ENCODE assay signal across 16 mouse cellular contexts in the genomic region with DNA sequence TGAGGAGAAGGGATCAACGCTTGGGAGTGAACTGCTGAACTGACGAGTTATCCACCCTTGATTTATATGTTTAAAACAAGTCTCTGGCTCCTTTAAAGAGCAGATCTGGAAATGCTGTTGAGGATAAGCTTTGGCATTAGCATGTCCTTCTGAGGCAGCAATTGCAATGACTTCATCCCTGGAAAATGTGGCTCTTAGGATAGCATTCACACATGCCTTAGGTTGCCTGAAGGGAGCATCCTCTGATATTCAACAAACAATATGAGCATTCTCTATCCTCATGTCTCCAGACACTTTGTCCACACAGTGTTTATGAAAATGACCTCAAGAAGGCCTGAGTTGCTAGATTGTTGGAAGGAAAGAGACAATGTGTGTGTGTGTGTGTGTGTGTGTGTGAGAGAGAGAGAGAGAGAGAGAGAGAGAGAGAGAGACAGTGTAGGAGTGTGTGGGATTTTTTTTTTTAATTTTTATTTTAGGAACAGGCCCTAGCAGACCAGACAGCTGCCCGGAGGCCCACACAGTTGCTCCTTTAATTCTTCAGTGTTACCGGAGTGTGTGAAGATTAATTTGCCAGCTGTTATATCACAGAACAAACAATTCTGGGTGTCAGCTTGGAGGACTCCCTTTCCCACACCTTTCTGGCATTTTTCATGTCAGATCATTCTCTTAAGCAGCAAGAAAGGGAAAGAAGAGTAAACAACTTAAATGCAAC.
DNase-seq lines count a peak whose midpoint lies in the region; ATAC-seq and TF ChIP-seq lines count a peak whose summit lies in the region.
"Had no signal": no experiment of that assay in that cellular context is flagged by ENCODE, and none has a peak within 500 bp of the region (broad histone marks: within the 10 kb centered on the region; RNA-seq: fewer than 3 reads in every experiment).

No protein-coding gene starts in this region.

- H3K4me1 ChIP-seq in heart, embryonic 14.5 days (ENCODE audit: control insufficient read depth in 2 of 2, insufficient read depth in 2 of 2, low read length in 2 of 2) = no peaks in the 10 kb centered on the region
- no peaks in the 10 kb centered on the region for H3K4me1 ChIP-seq in heart, embryonic 10.5 days
- no peaks in the 10 kb centered on the region for H3K4me1 ChIP-seq in limb, embryonic 13.5 days
- no peaks in the 10 kb centered on the region for H3K4me1 ChIP-seq in limb, embryonic 10.5 days
- peaks cover 3% of the 10 kb centered on the region; the same call in 1 of the 2 replicates for H3K4me1 ChIP-seq in embryonic fibroblast, embryonic 13.5 days (ENCODE audit: control insufficient read depth, insufficient read depth, low read length)
- H3K4me1 ChIP-seq: hindbrain, embryonic 15.5 days; midbrain, embryonic 15.5 days had no signal

- ATAC-seq in heart, embryonic 14.5 days (ENCODE audit: insufficient number of reproducible peaks, insufficient read depth, low FRiP score, low read depth) = no peak
- ATAC-seq in limb, embryonic 13.5 days (ENCODE audit: low FRiP score, low read depth) = peak; percentile 40; the same call in 1 of the 2 replicates
- ATAC-seq: forebrain, embryonic 14.5 days; midbrain, embryonic 15.5 days had no signal

- no peaks in the 10 kb centered on the region for H3K9me3 ChIP-seq in heart, embryonic 14.5 days (ENCODE audit: control insufficient read depth, low read length)
- H3K9me3 ChIP-seq in heart, embryonic 10.5 days = no peaks in the 10 kb centered on the region
- H3K9me3 ChIP-seq in limb, embryonic 13.5 days = no peaks in the 10 kb centered on the region
- no peaks in the 10 kb centered on the region for H3K9me3 ChIP-seq in limb, embryonic 10.5 days (replicated peaks)
- H3K9me3 ChIP-seq: hindbrain, embryonic 15.5 days; midbrain, embryonic 15.5 days had no signal

- H3K4me3 ChIP-seq in heart, embryonic 14.5 days (ENCODE audit: control insufficient read depth in 1 of 2, insufficient read depth in 1 of 2, low read depth in 1 of 2, low read length in 2 of 2) = no peak overlapping the region
- H3K4me3 ChIP-seq in heart, embryonic 10.5 days = no peak overlapping the region
- no peak overlapping the region for H3K4me3 ChIP-seq in limb, embryonic 13.5 days
- no peak overlapping the region for H3K4me3 ChIP-seq in limb, embryonic 10.5 days
- no peak overlapping the region for H3K4me3 ChIP-seq in embryonic fibroblast, embryonic 13.5 days (ENCODE audit: insufficient read depth, low read length)
- H3K4me3 ChIP-seq: hindbrain, embryonic 15.5 days; midbrain, embryonic 15.5 days had no signal

- H3K27ac ChIP-seq in heart, embryonic 14.5 days (replicated peaks in 1 of 2; ENCODE audit: control insufficient read depth in 1 of 2, insufficient read depth in 1 of 2, low read depth in 2 of 2, low read length in 2 of 2) = peak overlapping the region; percentile 3 to 64; a peak in 3 of 4 replicates
- no peak overlapping the region for H3K27ac ChIP-seq in heart, embryonic 10.5 days
- no peak overlapping the region for H3K27ac ChIP-seq in limb, embryonic 13.5 days
- H3K27ac ChIP-seq in limb, embryonic 10.5 days = no peak overlapping the region
- H3K27ac ChIP-seq in embryonic fibroblast, embryonic 13.5 days (ENCODE audit: insufficient read depth, low read length) = peak overlapping the region; percentile 24; the same call in 1 of the 2 replicates
- H3K27ac ChIP-seq: hindbrain, embryonic 15.5 days; midbrain, embryonic 15.5 days had no signal

- H3K4me2 ChIP-seq in heart, embryonic 14.5 days (ENCODE audit: low read length) = no peak overlapping the region
- H3K4me2 ChIP-seq in limb, embryonic 13.5 days (replicated peaks) = no peak overlapping the region
- H3K4me2 ChIP-seq: hindbrain, embryonic 15.5 days; midbrain, embryonic 15.5 days had no signal

- TF ChIP-seq CTCF in embryonic fibroblast, embryonic 13.5 days (IDR thresholded peaks at IDR 0.05; ENCODE audit: borderline replicate concordance, insufficient read depth, low read length) = no peak

- WGBS in heart, embryonic 14.5 days = 35% methylated on average over 4 of the region's 4 CpGs
- WGBS in heart, embryonic 10.5 days = 36% methylated on average over 4 of the region's 4 CpGs
- WGBS in limb, embryonic 13.5 days = 30% methylated on average over 4 of the region's 4 CpGs
- 35% methylated on average over 4 of the region's 4 CpGs for WGBS in limb, embryonic 10.5 days

- DNase-seq in heart, embryonic 10.5 days (ENCODE audit: low spot score) = no peak
- no peak for DNase-seq in limb, embryonic 10.5 days (ENCODE audit: low spot score)
- DNase-seq in skeletal muscle tissue, adult 2 months (ENCODE audit: low read depth, low spot score) = peak; percentile 21
- no peak for DNase-seq in layer of hippocampus, postnatal 25 days (ENCODE audit: extremely low spot score in 1 of 2, low spot score in 1 of 2)
- DNase-seq: adrenal gland, postnatal 36 days; cerebellum, adult 9-10 months; kidney, adult 2 months; kidney, postnatal 4 days; lung, adult 18-20 months; thymus, adult 18-20 months had no signal

- H3K36me3 ChIP-seq in heart, embryonic 14.5 days (ENCODE audit: control insufficient read depth, insufficient read depth, low read length) = no peaks in the 10 kb centered on the region
- no peaks in the 10 kb centered on the region for H3K36me3 ChIP-seq in heart, embryonic 10.5 days
- no peaks in the 10 kb centered on the region for H3K36me3 ChIP-seq in limb, embryonic 13.5 days
- H3K36me3 ChIP-seq in limb, embryonic 10.5 days = no peaks in the 10 kb centered on the region
- H3K36me3 ChIP-seq: hindbrain, embryonic 15.5 days; midbrain, embryonic 15.5 days had no signal

- no peaks in the 10 kb centered on the region for H3K27me3 ChIP-seq in heart, embryonic 14.5 days (ENCODE audit: control insufficient read depth, insufficient read depth, low read length)
- no peaks in the 10 kb centered on the region for H3K27me3 ChIP-seq in heart, embryonic 10.5 days (ENCODE audit: insufficient read depth, poor library complexity, severe bottlenecking)
- no peaks in the 10 kb centered on the region for H3K27me3 ChIP-seq in limb, embryonic 13.5 days
- no peaks in the 10 kb centered on the region for H3K27me3 ChIP-seq in limb, embryonic 10.5 days (ENCODE audit: low read depth, poor library complexity, severe bottlenecking)
- H3K27me3 ChIP-seq: hindbrain, embryonic 15.5 days; midbrain, embryonic 15.5 days had no signal

- H3K9ac ChIP-seq in heart, embryonic 14.5 days (ENCODE audit: low read length) = no peak overlapping the region
- no peak overlapping the region for H3K9ac ChIP-seq in limb, embryonic 13.5 days
- H3K9ac ChIP-seq: hindbrain, embryonic 15.5 days; midbrain, embryonic 15.5 days had no signal

- TF ChIP-seq POLR2A in embryonic fibroblast, embryonic 13.5 days (IDR thresholded peaks at IDR 0.05; ENCODE audit: low read depth, low read length) = no peak

Comparison
In these comparisons a context has a peak if more than half of its experiments do, and no peak if none do; other contexts are left out.
1. H3K27ac ChIP-seq: peak in heart, embryonic 14.5 days (2 of 2) and embryonic fibroblast, embryonic 13.5 days (single experiment); none in heart, embryonic 10.5 days (single experiment), limb, embryonic 13.5 days (single experiment) and limb, embryonic 10.5 days (single experiment).